Mouse (Mus musculus) hindbrain, embryonic 11.5 days (tissue): Measurements from ENCODE around the gene Pnp2. TPM values are rescaled to one million over a fixed set of nuclear protein-coding genes. Genes with fewer than 3 reads are reported as not detected.

ENCODE experiments used
- ATAC-seq: fragments of 200-750 bp; cut with Nextera tagmentation; 2 replicates; pipeline ENCODE4 v1.8.0; 2017; ENCODE audit warnings: mild to moderate bottlenecking, moderate TSS enrichment, moderate library complexity; ENCODE audit not compliant: low FRiP score
- DNase-seq: peaks from one replicate; pipeline ENCODE4 v3.0.0-alpha.2; 2015; ENCODE audit warnings: low spot score
- H3K27ac ChIP-seq: fragments of 300-500 bp; sonication (generic); 2 replicates; pipeline ENCODE4 v1.5.1; 2014; ENCODE audit warnings: mild to moderate bottlenecking, low read depth, low read length
- H3K27me3 ChIP-seq: fragments of 300-500 bp; sonication (generic); 2 replicates; pipeline ENCODE4 v1.6.1; 2014; ENCODE audit warnings: mild to moderate bottlenecking, low read length, moderate library complexity, mixed read lengths; ENCODE audit not compliant: control insufficient read depth, insufficient read depth
- H3K36me3 ChIP-seq: fragments of 300-500 bp; sonication (generic); 2 replicates; pipeline ENCODE4 v1.6.1; 2014; ENCODE audit warnings: mild to moderate bottlenecking, low read length, moderate library complexity, mixed read lengths; ENCODE audit not compliant: control insufficient read depth, insufficient read depth
- H3K4me1 ChIP-seq: fragments of 300-500 bp; sonication (generic); replicated peaks from 2 replicates; pipeline ENCODE4 v1.6.1; 2014; ENCODE audit warnings: low read length, mixed read lengths; ENCODE audit not compliant: control insufficient read depth, insufficient read depth
- H3K4me2 ChIP-seq: fragments of 300-500 bp; sonication (generic); replicated peaks from 2 replicates; pipeline ENCODE4 v1.6.1; 2014; ENCODE audit warnings: mild to moderate bottlenecking, low read depth, low read length
- H3K4me3 ChIP-seq: fragments of 300-500 bp; sonication (generic); 2 replicates; pipeline ENCODE4 v1.5.1; 2014; ENCODE audit warnings: low read depth, low read length
- H3K9ac ChIP-seq: fragments of 300-500 bp; sonication (generic); 2 replicates; pipeline ENCODE4 v1.6.1; 2014; ENCODE audit warnings: low read depth, low read length
- H3K9me3 ChIP-seq: fragments of 300-500 bp; sonication (generic); 2 replicates; pipeline ENCODE4 v1.6.1; 2016; ENCODE audit warnings: low read length; ENCODE audit not compliant: control insufficient read depth
- WGBS: fragments of 180-500 bp; shearing (Covaris S2); extraction: QIAGEN DNeasy Blood & Tissue Kit; methylation state at CpG from one replicate; pipeline ENCODE4 v1.1.7; 2014; 5-methylcytosine and 5-hydroxymethylcytosine counted together
- polyA plus RNA-seq: library from polyadenylated mRNA; unstranded; fragments of >200 nt; fragmentation: Nextera tagmentation; extraction: Ambion mirVana; gene quantifications from 2 replicates; pipeline ENCODE4 v1.2.1, GENCODE M21; 2014

Pnp2 gene
- polyA plus RNA-seq, 1 experiment from 2014 or later, result 0.52 TPM

DNA sequence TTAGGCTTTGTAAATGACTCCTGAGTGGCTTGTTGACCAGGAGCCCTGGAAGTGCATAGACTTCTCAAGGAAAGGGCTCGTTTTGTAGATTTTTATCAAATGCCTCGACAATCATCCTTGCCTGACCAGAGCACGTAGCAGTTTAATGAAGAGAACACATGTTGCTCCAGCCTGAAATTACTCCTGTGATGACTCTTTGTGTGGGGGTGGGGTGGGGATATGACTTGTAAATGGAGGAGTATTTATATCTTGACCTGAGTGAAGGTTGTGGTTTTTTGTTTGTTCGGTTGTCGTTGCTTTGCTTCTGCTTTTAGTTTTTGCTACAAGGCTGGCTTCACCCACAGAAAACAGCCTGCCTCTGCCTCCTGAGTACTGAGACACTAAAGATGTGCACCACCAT lies 26.0 kb downstream of the Pnp2 start:
- Histone ChIP-seq H3K4me1 (no peaks in the 10 kb centered on the region), H3K36me3 (no peaks in the 10 kb centered on the region), H3K9ac (no peak overlapping the region), H3K27me3 (no peaks in the 10 kb centered on the region), H3K4me2 (no peak overlapping the region), H3K4me3 (no peak overlapping the region), H3K9me3 (no peaks in the 10 kb centered on the region), H3K27ac (no peak overlapping the region)
- ATAC-seq (no peak), DNase-seq (no peak)
- 88% methylated on average over 5 of the region's 5 CpGs for WGBS

DNA sequence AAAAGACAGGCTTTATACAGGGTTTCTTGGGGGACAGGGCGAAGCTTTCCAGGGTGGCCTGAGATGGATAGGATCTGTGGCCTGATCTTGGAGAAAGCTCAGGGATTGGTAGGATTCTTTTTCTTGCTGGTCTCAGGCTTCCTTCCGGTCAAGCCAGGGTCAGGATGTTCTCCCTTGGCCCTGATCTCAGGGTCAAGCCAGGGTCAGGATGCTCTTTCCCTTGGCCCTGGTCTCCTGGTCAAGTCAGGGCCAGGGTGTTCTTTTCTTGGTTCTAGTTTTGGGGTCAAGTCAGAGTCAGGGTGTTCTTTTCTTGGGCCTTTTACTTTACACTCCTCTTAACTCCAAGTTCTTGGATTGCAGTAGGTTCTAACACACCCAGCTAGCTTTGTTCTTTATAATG lies 31.9 kb downstream of the Pnp2 start:
- Histone ChIP-seq H3K36me3 (no peaks in the 10 kb centered on the region), H3K27ac (no peak overlapping the region), H3K4me2 (no peak overlapping the region), H3K9me3 (no peaks in the 10 kb centered on the region), H3K4me3 (no peak overlapping the region), H3K27me3 (no peaks in the 10 kb centered on the region), H3K9ac (no peak overlapping the region), H3K4me1 (no peaks in the 10 kb centered on the region)
- WGBS, result 87% methylated on average over 2 of the region's 2 CpGs
- no peak for DNase-seq
- ATAC-seq, result no peak

DNA sequence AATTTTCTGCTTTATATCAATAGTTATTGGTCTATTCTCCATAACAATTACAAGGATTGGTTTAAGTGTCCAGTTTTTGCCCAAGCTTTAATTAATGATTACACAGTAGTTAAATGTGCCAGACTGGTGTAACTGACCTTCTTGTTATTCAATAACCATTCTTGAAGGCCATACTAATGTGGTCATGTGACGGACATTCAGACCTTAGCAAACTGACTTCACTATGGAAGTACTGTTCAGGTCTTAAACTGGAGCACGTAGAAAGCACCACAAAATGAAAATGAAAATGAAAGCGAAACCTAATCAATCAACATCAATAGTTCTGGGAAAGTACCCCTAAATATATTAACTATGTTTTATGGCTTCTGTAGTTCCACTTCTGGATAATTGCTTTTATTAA lies 35.2 kb downstream of the Pnp2 start:
- Histone ChIP-seq H3K36me3 (no peaks in the 10 kb centered on the region), H3K9me3 (no peaks in the 10 kb centered on the region), H3K4me3 (no peak overlapping the region), H3K4me2 (no peak overlapping the region), H3K4me1 (no peaks in the 10 kb centered on the region), H3K27me3 (no peaks in the 10 kb centered on the region), H3K9ac (no peak overlapping the region), H3K27ac (no peak overlapping the region)
- ATAC-seq (no peak), DNase-seq (no peak)
- 90% methylated on average over 3 of the region's 3 CpGs for WGBS

DNA sequence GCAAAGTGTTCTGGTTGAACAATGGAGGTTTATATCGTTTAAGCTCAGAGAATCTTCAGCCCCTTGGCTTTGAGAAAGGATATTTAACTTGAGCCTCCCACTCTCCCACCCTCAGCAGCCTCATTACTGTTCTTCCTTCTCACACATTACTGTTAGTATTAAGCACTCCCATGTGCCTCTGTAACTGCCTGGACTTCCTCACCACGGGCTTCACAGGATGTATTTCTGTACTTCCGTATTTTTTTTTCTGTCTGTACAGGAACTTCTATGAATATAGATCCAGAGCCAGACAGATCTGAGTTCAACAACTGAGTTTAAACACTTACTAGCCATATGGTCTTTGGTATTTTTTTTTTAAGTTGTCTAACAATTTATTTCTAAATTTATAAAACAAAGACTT lies 41.3 kb downstream of the Pnp2 start:
- Histone ChIP-seq H3K9ac (no peak overlapping the region), H3K4me1 (no peaks in the 10 kb centered on the region), H3K4me2 (no peak overlapping the region), H3K9me3 (no peaks in the 10 kb centered on the region), H3K36me3 (no peaks in the 10 kb centered on the region), H3K27ac (no peak overlapping the region), H3K4me3 (no peak overlapping the region), H3K27me3 (no peaks in the 10 kb centered on the region)
- ATAC-seq (no peak), DNase-seq (no peak)
- 82% methylated on average over 3 of the region's 3 CpGs for WGBS

DNA sequence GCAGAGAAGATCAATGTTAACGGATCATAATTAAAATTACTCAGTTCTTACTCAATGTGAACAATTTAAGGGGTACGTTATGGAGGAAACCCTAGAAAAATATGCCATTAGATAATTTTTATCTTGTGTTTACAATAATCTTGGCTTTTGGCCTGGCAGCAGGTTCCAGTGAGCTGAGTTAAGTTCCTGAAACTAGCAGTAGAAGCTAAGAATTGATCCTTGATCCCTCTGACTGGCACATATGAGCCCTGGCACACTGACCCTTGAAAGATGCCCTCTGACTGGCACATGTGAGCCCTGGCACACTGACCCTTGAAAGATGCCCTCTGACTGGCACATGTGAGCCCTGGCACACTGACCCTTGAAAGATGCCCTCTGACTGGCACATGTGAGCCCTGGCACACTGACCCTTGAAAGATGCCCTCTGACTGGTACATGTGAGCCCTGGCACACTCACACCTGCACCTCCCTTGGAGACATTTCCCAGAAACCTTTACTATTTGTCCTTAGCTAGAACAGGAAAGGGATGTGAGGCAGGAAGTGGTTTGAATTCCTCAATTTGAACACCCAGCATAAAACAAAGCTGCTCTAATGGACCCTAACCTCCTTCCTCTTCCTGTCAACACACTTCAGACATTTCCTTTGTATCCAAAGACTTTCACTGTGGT lies 42.3 kb downstream of the Pnp2 start:
- Histone ChIP-seq H3K27ac (no peak overlapping the region), H3K36me3 (no peaks in the 10 kb centered on the region), H3K9ac (no peak overlapping the region), H3K4me3 (no peak overlapping the region), H3K4me1 (no peaks in the 10 kb centered on the region), H3K27me3 (no peaks in the 10 kb centered on the region), H3K4me2 (no peak overlapping the region), H3K9me3 (no peaks in the 10 kb centered on the region)
- no peak for DNase-seq
- 88% methylated on average over 2 of the region's 2 CpGs for WGBS
- ATAC-seq, result no peak

DNA sequence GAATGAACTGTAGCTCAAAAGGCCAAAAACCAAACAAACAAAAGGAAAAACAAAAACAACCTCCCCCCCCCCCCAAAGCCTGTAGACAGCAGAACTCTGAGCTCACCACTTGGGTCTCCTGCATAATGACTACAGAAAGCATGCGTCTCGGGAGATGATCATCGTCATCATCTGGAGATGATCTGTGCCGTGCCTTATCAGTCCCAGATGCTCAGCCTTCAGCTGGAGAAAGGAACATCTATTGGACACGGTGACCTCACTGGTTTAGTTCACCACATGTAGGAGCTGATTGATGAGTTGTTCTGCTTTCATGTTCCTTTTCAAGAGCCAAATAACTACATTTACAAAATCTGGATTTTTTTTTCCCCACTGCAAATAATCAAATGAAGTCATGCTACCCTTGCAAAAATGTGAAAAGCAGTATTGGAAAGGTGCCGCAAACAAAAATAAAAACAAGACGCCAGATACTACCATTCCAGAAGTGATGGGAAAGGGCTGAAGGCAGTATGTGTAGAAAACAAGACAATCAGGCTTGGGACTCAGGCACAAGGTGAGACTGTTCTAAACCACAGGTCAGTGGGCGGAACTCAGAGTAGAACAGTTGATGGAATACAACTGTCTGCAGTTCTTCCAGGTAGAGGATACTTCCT lies 51.5 kb downstream of the Pnp2 start, which contains the start of gene Rnase10:
Rnase10 (plus strand) TSS at position 600 of the 650 bp plus-strand sequence.
- no peak for DNase-seq

DNA sequence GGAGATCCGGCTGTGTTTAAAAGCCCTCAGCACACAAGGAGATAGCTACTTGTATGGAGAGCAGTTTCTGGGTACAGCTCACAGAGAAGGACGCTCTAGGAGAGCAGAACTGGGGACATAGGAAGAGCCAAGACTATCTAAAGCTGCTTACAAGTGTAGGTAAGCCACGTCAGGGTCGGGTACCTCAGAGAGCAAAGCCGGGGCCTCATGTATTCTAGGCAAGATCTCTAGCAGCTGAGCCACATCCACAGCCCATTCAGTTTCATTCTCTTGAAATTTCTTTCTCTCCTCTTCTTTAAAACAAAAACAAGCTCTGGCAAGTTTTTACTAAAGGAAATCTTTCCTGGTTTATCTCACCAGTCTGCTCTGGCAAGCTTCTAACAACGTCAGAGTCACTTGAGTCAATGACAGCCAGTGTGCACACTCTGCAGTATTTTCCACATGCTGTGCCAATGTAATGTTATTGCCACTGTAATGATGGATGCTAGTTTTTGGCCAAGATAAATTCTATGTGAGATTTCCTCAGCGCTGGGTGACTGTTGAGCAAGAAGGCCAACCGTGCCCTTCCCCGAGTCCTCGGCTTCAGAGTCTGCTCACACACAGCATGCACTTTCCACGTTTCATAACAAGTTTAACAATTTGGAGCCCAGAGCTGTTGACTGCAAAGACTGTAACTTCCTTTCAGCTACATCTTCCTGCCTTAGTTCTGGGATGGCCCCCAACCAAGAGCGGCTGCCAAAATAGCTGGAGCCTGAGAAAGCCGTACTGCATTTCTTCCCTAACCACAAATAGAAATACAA lies 52.3 kb downstream of the Pnp2 start:
- no peak overlapping the region for H3K4me3 ChIP-seq
- WGBS, result 87% methylated on average over 13 of the region's 13 CpGs
- no peaks in the 10 kb centered on the region for H3K4me1 ChIP-seq
- no peak for ATAC-seq
- no peak overlapping the region for H3K4me2 ChIP-seq
- no peak for DNase-seq
- no peak overlapping the region for H3K9ac ChIP-seq
- no peaks in the 10 kb centered on the region for H3K36me3 ChIP-seq
- no peak overlapping the region for H3K27ac ChIP-seq
- no peaks in the 10 kb centered on the region for H3K27me3 ChIP-seq
- no peaks in the 10 kb centered on the region for H3K9me3 ChIP-seq

More for the DNA sequence above, 51.5 kb downstream of the Pnp2 start, which contains the start of gene Rnase10:
- no peak for ATAC-seq
- no peaks in the 10 kb centered on the region for H3K9me3 ChIP-seq
- H3K4me1 ChIP-seq, result no peaks in the 10 kb centered on the region
- 78% methylated on average over 8 of the region's 8 CpGs for WGBS
- no peak within 1 kb of the TSS for H3K4me3 ChIP-seq
- no peaks in the 10 kb centered on the region for H3K36me3 ChIP-seq
- no peak within 1 kb of the TSS for H3K9ac ChIP-seq
- no peak within 1 kb of the TSS for H3K27ac ChIP-seq
- H3K27me3 ChIP-seq, result no peaks in the 10 kb centered on the region
- no peak within 1 kb of the TSS for H3K4me2 ChIP-seq

DNA sequence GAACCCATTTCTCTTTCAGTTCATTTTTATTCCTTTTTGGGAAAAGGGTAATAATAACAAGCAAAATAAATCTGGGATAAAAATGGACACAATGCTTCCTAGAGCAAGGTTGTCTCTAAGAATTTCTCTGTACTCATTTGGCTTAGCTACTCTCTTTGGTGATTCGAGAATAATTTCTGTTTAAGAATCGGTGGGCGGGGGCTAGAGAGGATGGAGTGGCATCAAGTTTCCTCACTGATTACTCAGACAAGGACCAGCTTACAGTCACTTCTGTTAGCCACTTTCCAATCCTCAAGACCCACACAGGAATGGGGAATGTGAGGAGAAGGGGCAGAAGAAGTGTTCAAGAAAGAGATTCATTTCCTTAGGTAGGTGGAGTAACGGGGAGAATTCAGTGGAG lies 53.0 kb downstream of the Pnp2 start:
- Histone ChIP-seq H3K36me3 (no peaks in the 10 kb centered on the region), H3K9ac (no peak overlapping the region), H3K4me2 (no peak overlapping the region), H3K4me3 (no peak overlapping the region), H3K9me3 (no peaks in the 10 kb centered on the region), H3K27ac (no peak overlapping the region), H3K4me1 (no peaks in the 10 kb centered on the region), H3K27me3 (no peaks in the 10 kb centered on the region)
- ATAC-seq (no peak), DNase-seq (no peak)
- 88% methylated on average over 4 of the region's 4 CpGs for WGBS
